Mouse (Mus musculus) kidney, postnatal 4 days (tissue): ENCODE measurements around the gene Baz2b.

Experiments
- DNase-seq, 2 experiments: peaks; one replicate each; pipeline ENCODE4 v3.0.0; 2021; ENCODE audit warnings: mixed read lengths in 2 of 2

The Baz2b gene

GRCm38 (mm10) chr2:60044988-60045387 lies 164.7 kb downstream of the Baz2b start:
- no peak for DNase-seq

- DNase-seq = no peak
Observed at GRCm38 (mm10) chr2:60044540-60044939, 165.1 kb downstream of the Baz2b start.

- DNase-seq = peak; percentile 16 to 18
Observed at GRCm38 (mm10) chr2:60042699-60043098, 166.9 kb downstream of the Baz2b start.

- no peak for DNase-seq
Observed at GRCm38 (mm10) chr2:60041485-60042274, 168.0 kb downstream of the Baz2b start.

- no peak for DNase-seq
Observed at GRCm38 (mm10) chr2:60040162-60040561, 169.5 kb downstream of the Baz2b start.

GRCm38 (mm10) chr2:60037011-60037551 lies 172.6 kb downstream of the Baz2b start:
- DNase-seq = peak; percentile 30 to 60

GRCm38 (mm10) chr2:60036361-60036760 lies 173.3 kb downstream of the Baz2b start:
- no peak for DNase-seq

GRCm38 (mm10) chr2:60030991-60031390 lies 178.6 kb downstream of the Baz2b start:
- DNase-seq = no peak

- DNase-seq = no peak
Observed at GRCm38 (mm10) chr2:60029020-60029419, 180.6 kb downstream of the Baz2b start.

- no peak for DNase-seq
Observed at GRCm38 (mm10) chr2:60027166-60027565, 182.5 kb downstream of the Baz2b start.

GRCm38 (mm10) chr2:60026554-60026953 lies 183.1 kb downstream of the Baz2b start:
- no peak for DNase-seq

- DNase-seq = no peak
Observed at GRCm38 (mm10) chr2:60023777-60024176, 185.9 kb downstream of the Baz2b start.

- DNase-seq = no peak
Observed at GRCm38 (mm10) chr2:60021556-60021955, 188.1 kb downstream of the Baz2b start.

- DNase-seq = no peak
Observed at GRCm38 (mm10) chr2:60021138-60021537, 188.5 kb downstream of the Baz2b start.

GRCm38 (mm10) chr2:60019546-60020250 lies 189.9 kb downstream of the Baz2b start:
- DNase-seq = no peak

- DNase-seq = no peak
Observed at GRCm38 (mm10) chr2:60018875-60019501, 190.7 kb downstream of the Baz2b start.

GRCm38 (mm10) chr2:60011526-60011925 lies 198.1 kb downstream of the Baz2b start:
- no peak for DNase-seq

- no peak for DNase-seq
Observed at GRCm38 (mm10) chr2:60003665-60004045, 206.0 kb downstream of the Baz2b start.

- no peak for DNase-seq
Observed at GRCm38 (mm10) chr2:60003038-60003664, 206.5 kb downstream of the Baz2b start.

- DNase-seq = no peak
Observed at GRCm38 (mm10) chr2:60000268-60000667, 209.4 kb downstream of the Baz2b start.

GRCm38 (mm10) chr2:59997479-59998228 lies 212.0 kb downstream of the Baz2b start:
- DNase-seq = no peak

- DNase-seq = no peak
Observed at GRCm38 (mm10) chr2:59996911-59997310, 212.7 kb downstream of the Baz2b start.
